Mouse (Mus musculus): ENCODE measurements around the gene Gm20532.

Gene Gm20532

GRCm38 (mm10) chr2:26598462-26598861 is 12.0 kb downstream of the Gm20532 start:
- no peak for DNase-seq

GRCm38 (mm10) chr2:26599965-26600364 is 13.5 kb downstream of the Gm20532 start:
- peak; percentile 55 to 59 for DNase-seq

GRCm38 (mm10) chr2:26600664-26601063 is 14.2 kb downstream of the Gm20532 start:
- no peak for DNase-seq

- no peak for DNase-seq
These were observed 15.2 kb downstream of the Gm20532 start for GRCm38 (mm10) chr2:26601595-26601994.

GRCm38 (mm10) chr2:26602631-26603030 is 16.2 kb downstream of the Gm20532 start:
- DNase-seq: no peak

GRCm38 (mm10) chr2:26603159-26603558 is 16.7 kb downstream of the Gm20532 start:
- DNase-seq: no peak

GRCm38 (mm10) chr2:26603720-26604671 is 17.6 kb downstream of the Gm20532 start, which contains the start of gene Agpat2:
Gene Agpat2, minus strand, starts transcription at chr2:26604417.
- DNase-seq: peak; percentile 75 to 80

GRCm38 (mm10) chr2:26605331-26605730 is 18.9 kb downstream of the Gm20532 start:
- DNase-seq: no peak

- DNase-seq: no peak
These were observed 20.1 kb downstream of the Gm20532 start for GRCm38 (mm10) chr2:26606579-26606978.

- DNase-seq: no peak
These were observed 20.8 kb downstream of the Gm20532 start for GRCm38 (mm10) chr2:26607056-26607910.

GRCm38 (mm10) chr2:26608781-26609180 is 22.3 kb downstream of the Gm20532 start:
- DNase-seq: no peak

- no peak for DNase-seq
These were observed 22.8 kb downstream of the Gm20532 start for GRCm38 (mm10) chr2:26609261-26609661.

GRCm38 (mm10) chr2:26610526-26610925 is 24.1 kb downstream of the Gm20532 start:
- no peak for DNase-seq

GRCm38 (mm10) chr2:26611054-26611453 is 24.6 kb downstream of the Gm20532 start:
- no peak for DNase-seq

GRCm38 (mm10) chr2:26611896-26612295 is 25.5 kb downstream of the Gm20532 start:
- no peak for DNase-seq

- no peak for DNase-seq
These were observed 28.5 kb downstream of the Gm20532 start for GRCm38 (mm10) chr2:26614903-26615302.

GRCm38 (mm10) chr2:26615459-26616124 is 29.2 kb downstream of the Gm20532 start:
- DNase-seq: no peak

GRCm38 (mm10) chr2:26617331-26617730 is 30.9 kb downstream of the Gm20532 start:
- no peak for DNase-seq

- no peak for DNase-seq
These were observed 31.5 kb downstream of the Gm20532 start for GRCm38 (mm10) chr2:26617928-26618327.

- no peak for DNase-seq
These were observed 34.8 kb downstream of the Gm20532 start for GRCm38 (mm10) chr2:26621246-26621645.

- no peak for DNase-seq
These were observed 36.5 kb downstream of the Gm20532 start for GRCm38 (mm10) chr2:26622984-26623383.

- no peak for DNase-seq
These were observed 39.0 kb downstream of the Gm20532 start for GRCm38 (mm10) chr2:26625419-26625818.

- DNase-seq: no peak
These were observed 39.6 kb downstream of the Gm20532 start for GRCm38 (mm10) chr2:26626081-26626480.

Measured in kidney, adult 8-10 months (tissue).